Mouse (Mus musculus) bone marrow, adult 2 months (tissue): ENCODE measurements around the gene Cnnm2.

ENCODE experiments used
- CTCF ChIP-seq: fragments of 200-500 bp; IDR thresholded peaks from 2 replicates; pipeline ENCODE4 v1.5.1; 2011; ENCODE audit warnings: low read length, control low read depth; ENCODE audit not compliant: control insufficient read depth, insufficient read depth
- POLR2A ChIP-seq: fragments of 200-500 bp; IDR thresholded peaks from 2 replicates; pipeline ENCODE4 v1.6.1; 2011; ENCODE audit warnings: low read depth, mild to moderate bottlenecking, control low read depth, low read length, borderline replicate concordance; ENCODE audit not compliant: control insufficient read depth

- TF ChIP-seq CTCF (no peak), POLR2A (no peak)
Measured at GRCm38 (mm10) chr19:46808261-46808660, 46.9 kb downstream of the Cnnm2 start.
